Mouse (Mus musculus) small intestine, adult 2 months (tissue): ENCODE results near the gene D930048N14Rik.
A peak's percentile ranks its signal among the peaks of the same experiment; 100 is the strongest.

Source experiments
- CTCF ChIP-seq: fragments of 200-500 bp; IDR thresholded peaks from 2 replicates; pipeline ENCODE4 v1.5.1; 2012; ENCODE audit warnings: low read depth, mild to moderate bottlenecking, control low read depth, inconsistent platforms, low read length, moderate library complexity, mixed read lengths; ENCODE audit not compliant: insufficient replicate concordance, insufficient read length; ENCODE audit errors: extremely low read depth
- POLR2A ChIP-seq: fragments of 200-500 bp; IDR thresholded peaks from 2 replicates; pipeline ENCODE4 v1.6.1; 2012; ENCODE audit warnings: low read depth, mild to moderate bottlenecking, control low read depth, inconsistent platforms, low read length, moderate library complexity

DNA sequence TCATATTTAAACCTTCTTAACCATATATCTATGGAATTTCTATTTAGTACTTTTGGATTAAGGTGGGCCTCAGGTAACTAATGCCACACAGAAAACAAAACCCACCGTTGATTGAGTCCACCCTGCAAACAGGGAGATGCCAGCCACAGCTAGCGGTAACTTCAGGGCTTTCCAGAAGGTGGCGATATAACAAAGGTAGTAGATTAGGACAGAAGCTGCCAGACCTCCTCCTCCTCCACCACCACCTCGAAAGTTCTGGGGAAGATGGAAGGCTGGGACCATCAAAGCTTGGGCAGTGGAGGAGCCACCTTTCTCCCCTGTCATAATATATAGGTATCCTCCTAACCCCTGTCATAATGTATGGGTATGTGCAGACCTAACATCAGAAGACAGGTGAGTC lies 33.1 kb upstream of the D930048N14Rik start:
- no peak for TF ChIP-seq POLR2A
- peak; percentile 90; the same call in 1 of the 2 replicates for TF ChIP-seq CTCF
